Mouse (Mus musculus) spleen, postnatal 10 days (tissue): Measurements from ENCODE around the gene Btn2a2.

Experiments used
- DNase-seq, 2 experiments: peaks; one replicate each; pipeline ENCODE4 v3.0.0; 2021 to 2022; ENCODE audit warnings: low spot score in 2 of 2

Btn2a2 gene

DNA sequence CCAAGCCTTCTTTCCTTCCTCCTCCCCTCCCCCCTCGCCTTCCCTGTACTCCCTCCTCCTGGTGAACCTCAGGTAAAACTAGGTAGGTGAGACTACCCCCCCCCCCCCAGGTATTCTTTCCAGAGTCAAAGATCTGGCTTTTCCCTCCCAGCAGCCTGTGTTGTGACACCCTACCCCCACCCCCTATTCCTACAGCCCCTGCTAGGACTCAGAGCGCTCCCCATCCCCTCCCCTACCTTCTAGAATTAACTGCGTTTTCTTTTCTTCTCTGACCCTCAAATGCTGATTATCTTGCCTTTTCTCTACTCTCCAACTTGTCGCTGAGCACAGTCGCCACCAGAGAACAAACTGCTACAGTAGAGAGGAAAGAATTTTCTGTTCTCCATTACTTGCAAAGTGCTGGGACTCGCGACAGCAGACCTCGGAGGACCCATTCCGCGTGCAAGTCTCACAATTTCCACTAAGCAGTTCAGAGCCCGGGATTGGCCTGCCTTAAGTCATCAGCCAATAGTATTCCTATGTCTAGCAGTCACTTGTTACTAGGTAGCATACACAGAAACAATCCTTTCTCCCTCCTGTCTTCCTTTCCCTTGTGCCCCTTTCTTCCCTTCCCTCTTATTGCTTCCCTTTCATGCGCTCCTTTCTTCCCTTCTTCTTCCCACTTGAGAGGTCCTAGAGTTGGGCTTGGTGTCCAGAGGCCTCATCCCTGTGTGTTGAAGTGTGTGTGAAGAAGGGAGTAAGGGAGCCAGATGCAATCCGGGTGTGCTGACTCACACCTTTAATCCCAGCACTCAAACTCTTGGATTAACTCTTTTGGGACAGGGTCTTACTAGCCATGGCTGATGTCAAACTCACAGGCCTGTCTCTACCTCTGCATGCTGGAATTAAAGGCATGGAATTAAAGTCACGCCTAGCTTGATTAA lies at the start of gene Btn2a2:
TSS of gene Btn2a2 (minus strand) at position 458 of the 923 bp plus-strand sequence.
- DNase-seq, result peak in 1 of 2 experiments; percentile 44

DNA sequence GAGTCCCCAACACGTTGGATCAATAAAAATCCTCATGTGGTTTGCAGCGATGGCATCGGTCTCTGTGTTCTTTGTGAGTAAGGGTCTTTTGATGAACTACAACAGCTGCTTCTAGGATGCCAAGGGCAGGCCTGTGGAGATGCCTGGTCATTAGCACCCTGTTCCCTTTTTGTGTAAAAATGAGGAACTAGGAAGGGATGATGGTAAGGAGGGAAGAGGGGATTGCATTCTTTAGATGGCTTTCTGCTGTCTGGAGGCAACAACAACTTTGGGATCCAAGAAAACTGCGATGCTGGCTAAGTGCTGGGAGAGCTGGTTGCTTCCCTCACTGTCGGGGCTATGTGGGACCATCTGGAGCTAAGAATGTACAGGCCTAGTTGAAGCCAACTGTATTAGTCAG lies 49.6 kb upstream of the Btn2a2 start:
- no peak for DNase-seq

DNA sequence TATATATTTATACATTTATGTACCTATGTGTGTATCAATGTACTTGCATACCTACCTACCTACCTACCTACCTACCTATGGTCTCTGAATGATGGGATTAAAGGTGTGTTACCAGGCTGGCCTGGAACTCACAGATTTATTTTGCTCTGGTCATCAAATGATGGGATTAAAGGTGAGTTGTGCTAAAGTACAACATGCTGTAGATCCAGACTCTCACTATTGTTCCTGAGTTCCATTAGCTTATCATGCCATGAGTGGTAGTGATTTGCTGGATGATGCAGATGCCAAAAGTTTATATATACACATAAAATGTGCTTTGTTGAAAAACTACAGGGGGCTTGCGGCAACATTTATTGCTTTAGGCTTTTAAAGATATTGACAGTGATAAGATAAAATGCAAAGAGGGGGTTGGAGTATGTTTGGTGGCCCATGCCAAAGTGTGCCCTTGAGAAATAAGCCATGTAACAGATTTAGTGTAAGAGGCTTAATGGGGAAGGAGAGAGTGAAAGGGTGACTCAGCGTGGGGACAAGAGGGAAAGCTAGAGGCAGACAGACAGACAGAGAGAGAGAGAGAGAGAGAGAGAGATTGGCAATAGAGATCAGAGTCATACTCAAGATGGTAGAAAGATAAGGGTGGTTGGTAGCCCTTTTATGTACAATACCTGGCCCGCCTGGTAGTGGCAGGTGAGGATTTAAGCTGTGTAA lies 48.5 kb upstream of the Btn2a2 start:
- no peak for DNase-seq

DNA sequence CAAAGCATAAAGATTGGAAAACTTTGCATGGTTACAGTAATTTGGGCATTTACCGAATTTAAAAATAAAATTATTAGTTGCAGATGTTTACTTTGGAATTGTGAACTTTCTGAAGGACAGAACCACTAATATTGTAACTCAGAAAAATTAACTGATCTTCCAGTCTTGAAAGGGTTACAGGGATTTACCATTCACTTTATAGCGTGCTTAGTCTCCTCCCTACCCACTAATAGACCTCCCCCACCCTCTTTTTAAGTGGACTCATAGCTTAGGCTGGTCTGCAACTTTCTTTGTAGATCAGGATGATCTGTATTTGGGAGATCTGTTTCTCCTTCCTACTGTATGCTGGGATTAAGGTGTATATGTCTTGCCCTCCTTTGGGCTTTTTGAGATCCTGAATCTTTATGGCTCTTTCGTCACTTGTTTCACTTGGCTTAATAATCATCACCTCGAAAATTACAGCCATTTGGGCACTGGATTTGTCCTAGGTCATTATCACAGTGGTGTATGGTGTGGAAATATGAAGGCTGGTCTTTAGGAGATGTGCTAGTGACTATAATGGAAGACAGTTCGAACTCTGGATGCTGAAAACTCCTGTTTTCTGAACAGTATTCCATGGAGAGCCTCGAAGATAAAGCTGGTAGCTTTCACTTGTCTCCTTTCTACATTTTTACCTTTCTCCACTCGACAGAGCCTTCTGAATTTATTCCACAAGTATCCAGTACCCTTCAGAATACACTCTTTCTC lies 47.6 kb upstream of the Btn2a2 start:
- no peak for DNase-seq

DNA sequence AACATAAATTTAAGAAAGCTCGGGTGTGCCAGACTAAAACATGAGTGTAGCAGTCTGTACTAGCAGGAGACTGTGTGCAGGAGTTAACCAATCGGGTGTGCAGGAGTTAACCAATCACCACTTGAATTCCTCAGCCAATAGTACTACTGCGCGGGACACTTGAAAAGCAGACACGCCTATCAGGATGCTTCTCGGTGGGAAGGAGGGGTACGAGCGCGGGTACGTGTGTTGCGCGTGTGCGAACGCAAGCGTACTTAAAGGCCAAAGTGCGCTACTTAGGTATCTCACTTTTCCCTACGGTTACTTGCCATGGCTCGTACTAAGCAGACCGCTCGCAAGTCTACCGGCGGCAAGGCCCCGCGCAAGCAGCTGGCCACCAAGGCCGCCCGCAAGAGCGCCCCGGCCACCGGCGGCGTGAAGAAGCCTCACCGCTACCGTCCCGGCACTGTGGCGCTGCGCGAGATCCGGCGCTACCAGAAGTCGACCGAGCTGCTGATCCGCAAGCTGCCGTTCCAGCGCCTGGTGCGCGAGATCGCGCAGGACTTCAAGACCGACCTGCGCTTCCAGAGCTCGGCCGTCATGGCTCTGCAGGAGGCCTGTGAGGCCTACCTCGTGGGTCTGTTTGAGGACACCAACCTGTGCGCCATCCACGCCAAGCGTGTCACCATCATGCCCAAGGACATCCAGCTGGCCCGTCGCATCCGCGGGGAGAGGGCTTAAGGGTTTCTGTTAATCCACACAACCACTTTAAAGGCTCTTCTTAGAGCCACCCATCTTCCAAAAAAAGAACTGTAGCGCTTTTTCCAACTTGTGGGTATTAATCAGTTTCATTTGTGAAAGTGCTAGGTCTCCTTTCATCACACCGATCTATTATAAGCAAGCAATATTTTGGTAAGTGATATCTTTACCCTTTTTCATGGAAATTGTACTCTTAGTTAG lies 46.7 kb upstream of the Btn2a2 start, which contains the start of gene Hist1h3g:
TSS of gene Hist1h3g (plus strand) at position 286 of the 939 bp plus-strand sequence.
- DNase-seq, result peak; percentile 92

DNA sequence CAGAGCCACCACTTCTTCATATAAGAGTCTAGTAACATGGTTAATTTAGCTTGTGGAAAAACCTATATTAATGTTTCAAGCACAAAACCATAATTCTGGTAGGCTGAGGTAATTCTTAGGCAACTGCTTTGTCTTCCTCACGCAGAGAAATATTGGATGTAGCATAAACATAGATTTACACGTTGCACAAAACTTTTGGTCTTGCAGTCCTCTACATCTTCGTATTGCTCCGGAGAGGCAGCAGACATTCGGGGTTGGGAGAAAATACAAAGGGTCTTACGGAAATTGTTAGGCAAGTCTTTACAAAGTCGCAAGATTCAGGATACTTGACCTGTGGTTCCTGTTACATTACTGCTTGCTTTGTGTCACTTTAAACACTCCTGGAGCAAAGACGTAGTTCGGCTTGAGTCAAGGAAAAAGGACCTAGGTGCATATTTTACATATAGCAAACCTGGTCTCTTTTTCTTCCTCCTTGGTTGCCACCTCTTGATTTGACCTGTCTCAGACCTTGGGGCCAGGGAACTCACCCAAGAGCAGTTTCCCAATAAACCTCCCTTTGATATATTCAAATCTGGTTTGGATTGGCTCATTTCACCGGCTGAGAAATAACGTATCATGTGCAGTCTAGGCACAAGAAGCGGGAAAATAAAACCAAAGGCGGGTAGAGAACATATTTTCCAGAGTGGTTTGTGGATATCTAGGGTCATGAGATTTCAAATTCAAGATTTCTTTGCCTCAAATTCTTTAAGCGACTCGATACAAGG lies 45.9 kb upstream of the Btn2a2 start:
- peak; percentile 55 to 60 for DNase-seq

DNA sequence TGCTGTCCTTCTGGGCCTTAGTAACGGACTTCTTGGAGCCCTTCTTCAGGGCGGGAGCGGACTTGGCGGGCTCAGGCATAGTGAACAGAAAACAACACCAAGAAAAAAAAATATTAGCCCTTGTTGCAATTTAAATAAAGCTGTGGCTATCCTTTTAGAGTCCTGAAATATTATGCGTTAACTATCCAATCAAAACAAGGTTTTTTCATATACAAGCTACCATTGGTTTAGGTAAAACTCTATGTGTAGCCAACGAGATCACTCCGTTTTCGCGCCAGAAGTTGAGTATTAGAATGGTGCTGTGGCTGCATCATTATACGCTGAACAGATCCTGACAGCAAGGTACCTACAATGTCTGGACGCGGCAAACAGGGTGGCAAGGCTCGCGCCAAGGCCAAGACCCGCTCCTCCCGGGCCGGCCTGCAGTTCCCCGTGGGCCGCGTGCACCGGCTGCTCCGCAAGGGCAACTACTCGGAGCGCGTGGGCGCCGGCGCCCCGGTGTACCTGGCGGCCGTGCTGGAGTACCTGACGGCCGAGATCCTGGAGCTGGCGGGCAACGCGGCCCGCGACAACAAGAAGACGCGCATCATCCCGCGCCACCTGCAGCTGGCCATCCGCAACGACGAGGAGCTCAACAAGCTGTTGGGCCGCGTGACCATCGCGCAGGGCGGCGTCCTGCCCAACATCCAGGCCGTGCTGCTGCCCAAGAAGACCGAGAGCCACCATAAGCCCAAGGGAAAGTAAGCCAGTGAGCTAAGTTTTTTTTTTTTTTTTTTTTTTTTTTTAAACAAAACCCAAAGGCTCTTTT lies 45.1 kb upstream of the Btn2a2 start, which contains the start of gene Hist1h2af:
TSS of gene Hist1h2af (plus strand) at position 347 of the 808 bp plus-strand sequence.
- peak; percentile 78 to 83 for DNase-seq

DNA sequence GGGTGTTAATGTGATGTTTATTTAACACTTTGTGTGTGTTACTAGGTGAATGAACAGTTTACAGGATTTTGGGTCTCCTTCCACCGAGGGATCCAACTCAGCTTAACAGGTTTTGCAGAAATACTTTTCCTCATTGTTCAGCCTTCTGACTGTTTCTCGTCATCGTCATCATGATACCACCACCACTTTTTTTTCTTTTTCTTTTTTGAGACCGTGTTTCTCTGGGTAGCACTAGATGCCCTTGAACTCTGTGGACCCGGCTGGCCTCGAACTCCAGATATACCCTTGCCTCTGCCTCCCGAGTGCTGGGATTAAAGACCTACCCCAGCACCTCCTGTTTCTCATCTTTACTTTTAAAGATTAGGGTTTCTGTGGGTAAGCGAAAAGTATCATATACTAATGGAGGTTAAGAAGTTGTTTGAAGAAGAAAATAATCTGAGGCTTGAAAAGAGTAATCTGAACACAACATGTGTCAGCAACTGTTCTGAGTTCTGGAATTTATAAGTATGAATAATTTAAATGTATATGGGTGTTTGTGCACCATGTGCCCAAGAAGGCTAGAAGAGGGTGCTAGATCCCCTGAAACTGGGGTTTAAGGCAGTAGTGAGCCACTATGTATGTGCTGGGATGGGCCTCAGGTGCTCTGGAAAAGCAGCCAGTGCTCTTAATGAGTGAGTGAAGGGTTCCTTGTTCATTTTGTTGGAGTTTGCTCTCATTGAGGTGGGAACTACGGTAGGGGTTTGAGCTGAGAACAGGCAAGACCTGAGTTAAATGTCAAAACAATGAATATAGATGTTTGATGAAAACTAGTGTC lies 43.8 kb upstream of the Btn2a2 start:
- DNase-seq, result peak; percentile 53 to 65

DNA sequence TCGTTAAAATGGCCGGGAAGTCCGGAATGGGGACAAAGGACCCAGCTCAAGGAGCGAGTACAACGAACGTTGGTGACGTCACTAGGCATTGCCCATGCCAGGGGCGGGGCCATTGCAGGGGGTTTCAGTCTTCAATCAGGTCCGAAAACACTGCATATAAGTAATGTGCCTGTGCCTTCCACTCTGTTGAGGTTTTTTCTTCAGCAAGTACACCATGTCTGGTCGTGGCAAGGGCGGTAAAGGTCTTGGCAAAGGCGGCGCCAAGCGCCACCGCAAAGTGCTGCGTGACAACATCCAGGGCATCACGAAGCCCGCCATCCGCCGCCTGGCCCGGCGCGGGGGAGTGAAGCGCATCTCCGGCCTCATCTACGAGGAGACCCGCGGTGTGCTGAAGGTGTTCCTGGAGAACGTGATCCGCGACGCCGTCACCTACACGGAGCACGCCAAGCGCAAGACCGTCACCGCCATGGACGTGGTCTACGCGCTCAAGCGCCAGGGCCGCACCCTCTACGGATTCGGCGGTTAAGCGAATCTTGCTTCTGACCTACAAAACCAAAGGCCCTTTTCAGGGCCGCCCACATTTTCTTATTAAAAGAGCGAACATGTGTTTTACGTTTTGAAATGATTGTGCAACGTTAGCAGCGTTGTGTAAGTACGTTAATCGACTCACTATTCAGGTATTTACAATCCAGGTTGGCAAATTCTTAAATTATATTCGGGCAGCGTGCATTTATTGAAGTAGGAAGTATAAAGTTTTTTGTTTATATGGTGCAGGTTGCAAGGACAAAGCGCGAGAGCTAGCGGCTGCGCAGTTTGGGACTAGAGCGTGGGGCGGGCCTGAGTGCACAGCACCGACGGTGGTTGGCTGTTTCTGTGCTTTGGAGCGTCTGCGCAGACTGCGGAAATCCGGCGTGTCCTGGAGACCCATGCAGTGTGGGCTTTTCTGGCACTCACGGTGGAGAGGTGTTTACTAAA lies 42.5 kb upstream of the Btn2a2 start, which contains the start of gene Hist1h4h:
TSS of gene Hist1h4h (plus strand) at position 150 of the 975 bp plus-strand sequence.
- peak; percentile 95 to 99 for DNase-seq

DNA sequence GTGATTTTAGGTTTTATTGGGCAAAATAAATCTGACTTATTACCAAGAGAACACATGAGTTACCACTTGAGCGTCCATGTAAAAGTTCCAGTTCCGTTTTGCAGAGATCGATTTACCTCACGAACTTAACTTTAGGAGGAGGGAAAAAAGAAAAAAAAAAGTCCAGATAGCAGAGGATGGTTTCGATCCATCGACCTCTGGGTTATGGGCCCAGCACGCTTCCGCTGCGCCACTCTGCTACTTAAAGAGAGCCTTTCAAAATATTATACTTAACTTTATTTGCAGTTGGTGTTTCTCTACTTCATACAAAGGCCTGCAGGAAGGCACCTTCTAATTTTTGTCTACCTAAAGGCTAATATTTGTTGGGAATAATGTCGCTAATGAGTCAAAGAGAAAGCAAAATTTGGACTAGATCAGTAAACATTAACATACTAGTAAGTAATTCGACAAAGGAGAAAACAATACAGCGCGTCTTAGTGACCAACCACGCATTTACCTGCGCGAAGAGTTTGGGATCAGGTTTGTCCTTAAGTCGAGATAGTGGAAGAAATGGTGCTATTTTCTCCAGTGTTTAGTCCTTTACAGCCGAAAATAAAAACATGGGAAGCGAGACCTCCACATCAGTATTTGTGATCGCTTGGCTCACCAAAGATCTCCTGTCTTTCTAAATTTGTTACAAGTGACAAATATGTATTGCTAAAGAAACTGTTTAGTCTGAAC lies 41.7 kb upstream of the Btn2a2 start:
- peak; percentile 72 to 76 for DNase-seq

DNA sequence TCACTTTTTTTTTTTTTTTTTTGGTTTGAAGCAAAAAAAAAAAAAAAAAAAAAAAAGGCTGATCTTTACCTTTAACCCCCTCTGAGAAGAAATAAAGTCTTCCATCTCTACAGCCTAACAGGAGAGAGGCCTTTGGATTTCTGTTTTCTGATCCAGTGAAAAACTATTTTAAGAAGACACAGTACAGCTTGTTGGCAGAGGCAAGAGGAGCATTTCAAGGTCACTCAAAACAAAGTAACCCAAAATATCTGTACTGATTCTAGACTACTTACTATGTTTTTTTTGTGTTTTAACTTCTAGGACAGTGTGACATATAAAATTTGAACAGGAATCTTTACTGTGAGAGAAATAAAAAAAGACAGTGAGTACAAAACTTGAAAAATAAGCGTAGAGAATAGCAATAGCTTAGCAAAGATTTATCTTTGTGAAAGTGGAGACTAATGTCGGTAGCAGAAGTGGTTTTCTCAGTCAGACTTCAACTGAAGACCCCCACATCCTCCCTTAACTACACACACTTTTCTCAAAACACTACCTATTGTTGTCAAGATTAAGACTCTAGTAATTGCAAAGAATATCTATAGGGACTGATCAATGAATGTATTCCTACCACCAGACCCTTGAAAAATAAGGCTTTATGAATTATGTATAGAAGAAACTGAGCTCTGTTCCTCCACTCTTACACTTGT lies 41.0 kb upstream of the Btn2a2 start:
- no peak for DNase-seq

DNA sequence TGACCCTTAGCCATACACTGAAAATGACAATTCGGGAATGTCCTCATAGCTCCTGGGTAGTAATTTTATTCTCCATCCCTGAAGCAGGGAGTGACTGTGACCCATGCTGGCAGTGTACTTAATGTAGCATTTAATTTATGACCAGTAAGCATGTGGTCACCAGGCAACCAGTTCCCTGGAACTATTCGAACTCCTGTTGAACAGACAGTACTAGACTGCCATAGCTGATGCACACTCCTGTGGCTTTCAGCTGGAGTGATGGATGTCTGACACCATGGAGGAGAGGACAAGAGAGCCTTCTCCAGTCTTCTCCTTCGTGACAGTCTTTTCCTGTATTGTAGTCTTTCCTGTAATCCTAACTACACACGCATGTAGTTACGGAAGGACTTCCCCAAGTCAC lies 40.3 kb upstream of the Btn2a2 start:
- DNase-seq, result no peak

DNA sequence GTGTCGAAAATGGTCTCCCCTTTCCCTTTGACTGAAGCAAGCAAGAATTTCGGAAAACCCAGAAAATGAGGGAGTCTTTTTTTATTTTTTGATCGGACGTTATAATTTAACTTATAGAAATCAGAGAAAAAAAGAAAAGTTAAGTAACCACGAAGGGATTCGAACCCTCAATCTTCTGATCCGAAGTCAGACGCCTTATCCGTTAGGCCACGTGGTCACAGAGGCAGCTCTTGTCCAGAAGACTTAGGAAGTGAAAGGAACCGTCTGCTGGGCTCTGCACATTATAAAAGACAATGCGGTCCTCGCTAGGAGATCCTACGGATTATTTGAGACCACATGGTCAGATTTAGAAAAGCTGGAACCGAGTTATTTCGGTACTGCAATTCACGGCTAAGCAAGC lies 37.7 kb upstream of the Btn2a2 start:
- peak; percentile 90 to 93 for DNase-seq

DNA sequence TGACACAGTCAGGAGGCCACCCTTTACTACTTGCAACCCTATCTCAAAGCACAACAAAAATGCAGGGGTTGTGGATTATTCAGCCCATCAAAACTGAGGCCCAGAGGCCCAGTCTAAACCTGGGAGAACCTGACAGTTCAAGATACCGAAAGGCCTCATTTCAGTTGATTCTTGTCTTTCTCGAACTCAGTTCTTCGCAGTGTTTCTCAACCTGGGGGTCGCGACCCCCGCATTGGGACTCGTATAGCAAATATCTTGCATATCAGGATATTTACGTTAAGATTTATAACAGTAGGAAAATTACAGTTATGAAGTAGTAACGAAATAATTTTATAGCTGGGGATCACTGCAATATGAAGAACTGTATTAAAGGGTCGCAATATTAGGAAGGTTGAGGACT lies 37.2 kb upstream of the Btn2a2 start:
- no peak for DNase-seq

DNA sequence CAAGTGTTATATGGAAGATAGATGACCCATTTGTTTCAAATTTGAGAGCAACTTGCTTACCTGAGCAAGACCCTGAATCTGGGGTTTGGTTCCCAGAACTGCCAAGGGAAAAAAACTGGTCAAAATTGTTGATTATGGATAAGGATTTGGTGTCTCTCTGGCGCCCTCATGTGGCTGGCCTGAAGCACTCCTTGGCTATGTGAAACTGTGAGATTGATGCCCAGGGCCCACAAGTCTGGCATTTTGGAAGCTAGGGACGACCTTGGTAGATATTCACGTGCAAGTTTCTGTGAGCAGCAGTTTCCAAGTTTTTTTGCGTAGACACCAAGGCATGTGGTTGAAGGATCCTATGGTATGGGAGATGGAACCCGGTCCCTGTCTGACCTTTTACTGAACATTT lies 36.0 kb upstream of the Btn2a2 start:
- DNase-seq, result peak; percentile 77 to 87

DNA sequence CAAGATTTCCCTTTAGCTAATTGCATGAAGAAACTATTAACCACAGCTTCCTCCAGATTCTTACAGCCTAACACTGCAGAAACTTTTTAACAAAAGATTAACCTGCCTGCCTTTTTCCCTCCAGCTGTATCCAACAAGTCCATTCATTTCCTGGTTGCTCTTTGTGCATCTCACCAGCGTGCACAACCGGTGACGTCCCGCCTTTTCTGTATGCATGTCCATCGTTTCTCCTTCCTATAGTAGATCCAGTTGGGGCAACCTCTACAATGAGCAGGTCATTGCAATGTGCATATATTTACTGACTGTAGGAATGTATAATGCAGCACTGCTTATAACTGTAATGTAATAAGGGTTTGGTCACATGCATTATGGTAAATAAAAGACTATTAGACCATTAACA lies 35.3 kb upstream of the Btn2a2 start:
- no peak for DNase-seq
